Mouse (Mus musculus) stomach, postnatal 0 days (tissue): ENCODE data around the gene Kif26b.

Experiments
- CTCF ChIP-seq: IDR thresholded peaks from 2 replicates; pipeline ENCODE4 v1.5.1; 2016; ENCODE audit warnings: antibody characterized with exemption, low read depth, mild to moderate bottlenecking, moderate library complexity
- EP300 ChIP-seq: optimal IDR thresholded peaks from 2 replicates; pipeline ENCODE3; 2016; ENCODE audit warnings: antibody characterized with exemption

GRCm38 (mm10) chr1:178798886-178799285 lies 270.0 kb downstream of the Kif26b start:
- no peak for TF ChIP-seq EP300
- no peak for TF ChIP-seq CTCF
